Mouse (Mus musculus): Measurements from ENCODE around the gene Nfe2l1.

DNA sequence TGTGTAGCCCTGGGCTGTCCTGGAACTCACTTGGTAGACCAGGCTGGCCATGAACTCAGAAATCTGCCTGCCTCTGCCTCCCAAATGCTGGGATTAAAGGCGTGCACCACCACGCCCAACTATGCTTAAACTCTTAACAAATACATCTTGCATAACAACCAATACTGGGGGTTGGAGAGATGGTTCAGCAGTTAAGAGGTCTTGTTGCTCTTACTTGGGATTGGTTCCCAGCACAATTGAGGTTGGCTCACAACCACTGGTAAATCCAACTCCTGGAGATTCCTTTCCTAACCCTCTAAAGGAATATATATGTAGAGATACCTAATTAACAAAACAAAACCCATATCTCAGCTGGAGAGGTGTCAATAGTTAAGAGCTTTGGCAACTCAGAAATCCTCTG, 33.7 kb downstream of the Nfe2l1 start:
- TF ChIP-seq CTCF (IDR thresholded peaks at IDR 0.05; ENCODE audit: borderline replicate concordance, extremely low read depth, insufficient read depth, insufficient read length) (no peak), POLR2A (IDR thresholded peaks at IDR 0.05; ENCODE audit: borderline replicate concordance, extremely low read depth, insufficient read depth, insufficient read length, poor library complexity, severe bottlenecking) (no peak)
